Mouse (Mus musculus) hindbrain, embryonic 15.5 days (tissue): ENCODE measurements around the gene Chit1. TPM values are rescaled to one million over a fixed set of nuclear protein-coding genes. Genes with fewer than 3 reads are reported as not detected.

Experiments
- ATAC-seq: fragments of 200-750 bp; cut with Nextera tagmentation; 2 replicates; pipeline ENCODE4 v1.8.0; 2017; ENCODE audit warnings: low read depth, moderate number of reproducible peaks, moderate TSS enrichment; ENCODE audit not compliant: low FRiP score
- H3K27ac ChIP-seq: fragments of 300-500 bp; sonication (generic); replicated peaks from 2 replicates; pipeline ENCODE4 v1.5.1; 2015; ENCODE audit warnings: mild to moderate bottlenecking, inconsistent platforms
- H3K27me3 ChIP-seq: fragments of 300-500 bp; sonication (generic); 2 replicates; pipeline ENCODE4 v1.6.1; 2015; ENCODE audit warnings: control low read depth, inconsistent platforms
- H3K36me3 ChIP-seq: fragments of 300-500 bp; sonication (generic); 2 replicates; pipeline ENCODE4 v1.6.1; 2015; ENCODE audit warnings: control low read depth, inconsistent platforms
- H3K4me1 ChIP-seq: fragments of 300-500 bp; sonication (generic); replicated peaks from 2 replicates; pipeline ENCODE4 v1.6.1; 2015; ENCODE audit warnings: control low read depth, inconsistent platforms
- H3K4me2 ChIP-seq: fragments of 300-500 bp; sonication (generic); 2 replicates; pipeline ENCODE4 v1.6.1; 2015; ENCODE audit warnings: moderate library complexity, mild to moderate bottlenecking, inconsistent platforms
- H3K4me3 ChIP-seq: fragments of 300-500 bp; sonication (generic); 2 replicates; pipeline ENCODE4 v1.5.1; 2015; ENCODE audit warnings: mild to moderate bottlenecking, inconsistent platforms
- H3K9ac ChIP-seq: fragments of 300-500 bp; sonication (generic); 2 replicates; pipeline ENCODE4 v1.6.1; 2015; ENCODE audit warnings: inconsistent platforms
- H3K9me3 ChIP-seq: fragments of 300-500 bp; sonication (generic); 2 replicates; pipeline ENCODE4 v1.6.1; 2016; ENCODE audit warnings: control low read depth, inconsistent platforms
- WGBS: fragments of 180-500 bp; shearing (Covaris S2); methylation state at CpG from one replicate; pipeline ENCODE4 v1.1.7; 2015; 5-methylcytosine and 5-hydroxymethylcytosine counted together
- polyA plus RNA-seq: library from polyadenylated mRNA; unstranded; fragments of >200 nt; fragmentation: Nextera tagmentation; extraction: Ambion mirVana; gene quantifications from 2 replicates; pipeline ENCODE4 v1.2.1, GENCODE M21; 2015

The Chit1 gene
- polyA plus RNA-seq, 1 experiment from 2014 or later: 0.38 TPM

GRCm38 (mm10) chr1:134095033-134095612, 15.9 kb upstream of the Chit1 start:
- Histone ChIP-seq H3K9me3 (no peaks in the 10 kb centered on the region), H3K4me2 (no peak overlapping the region), H3K36me3 (no peaks in the 10 kb centered on the region), H3K27me3 (no peaks in the 10 kb centered on the region), H3K4me3 (no peak overlapping the region), H3K4me1 (peaks cover 59% of the 10 kb centered on the region), H3K27ac (no peak overlapping the region), H3K9ac (no peak overlapping the region)
- 67% methylated on average over 7 of the region's 7 CpGs for WGBS
- ATAC-seq: no peak

GRCm38 (mm10) chr1:134095721-134096120, 15.3 kb upstream of the Chit1 start:
- H3K4me1 ChIP-seq: peaks cover 59% of the 10 kb centered on the region
- H3K4me2 ChIP-seq: no peak overlapping the region
- ATAC-seq: no peak
- H3K27me3 ChIP-seq: no peaks in the 10 kb centered on the region
- no peak overlapping the region for H3K4me3 ChIP-seq
- H3K9me3 ChIP-seq: no peaks in the 10 kb centered on the region
- no peaks in the 10 kb centered on the region for H3K36me3 ChIP-seq
- no peak overlapping the region for H3K9ac ChIP-seq
- WGBS: 73% methylated on average over 4 of the region's 4 CpGs
- peak overlapping the region; percentile 68 for H3K27ac ChIP-seq

GRCm38 (mm10) chr1:134096264-134096934, 14.6 kb upstream of the Chit1 start:
- ATAC-seq: peak; percentile 46
- Histone ChIP-seq H3K9me3 (no peaks in the 10 kb centered on the region), H3K36me3 (no peaks in the 10 kb centered on the region), H3K4me1 (peaks cover 59% of the 10 kb centered on the region), H3K27me3 (no peaks in the 10 kb centered on the region), H3K27ac (peak overlapping the region; percentile 68), H3K4me2 (0 out of 2 replicates have a peak overlapping the region, but pooled peaks have one; percentile 5), H3K4me3 (no peak overlapping the region), H3K9ac (no peak overlapping the region)
- WGBS: 18% methylated on average over 14 of the region's 14 CpGs

- Histone ChIP-seq H3K27me3 (no peaks in the 10 kb centered on the region), H3K36me3 (no peaks in the 10 kb centered on the region), H3K4me2 (no peak overlapping the region), H3K27ac (peak overlapping the region; percentile 68), H3K9me3 (no peaks in the 10 kb centered on the region), H3K9ac (no peak overlapping the region), H3K4me1 (peaks cover 59% of the 10 kb centered on the region), H3K4me3 (no peak overlapping the region)
- WGBS: 86% methylated on average over 7 of the region's 7 CpGs
- no peak for ATAC-seq
Measured at GRCm38 (mm10) chr1:134097080-134097855, 13.8 kb upstream of the Chit1 start.

GRCm38 (mm10) chr1:134097956-134098725, 12.9 kb upstream of the Chit1 start:
- Histone ChIP-seq H3K36me3 (no peaks in the 10 kb centered on the region), H3K27me3 (no peaks in the 10 kb centered on the region), H3K27ac (peak overlapping the region; percentile 56; the same call in 1 of the 2 replicates), H3K4me1 (peaks cover 50% of the 10 kb centered on the region), H3K4me2 (peak overlapping the region; percentile 72; the same call in 1 of the 2 replicates), H3K4me3 (no peak overlapping the region), H3K9ac (no peak overlapping the region), H3K9me3 (no peaks in the 10 kb centered on the region)
- ATAC-seq: no peak
- WGBS: 61% methylated on average over 13 of the region's 13 CpGs

GRCm38 (mm10) chr1:134098726-134099515, 12.1 kb upstream of the Chit1 start:
- Histone ChIP-seq H3K27me3 (no peaks in the 10 kb centered on the region), H3K9ac (peak overlapping the region; percentile 33; the same call in 1 of the 2 replicates), H3K36me3 (no peaks in the 10 kb centered on the region), H3K27ac (peak overlapping the region; percentile 65), H3K4me2 (peak overlapping the region; percentile 72), H3K4me3 (peak overlapping the region; percentile 36), H3K4me1 (peaks cover 43% of the 10 kb centered on the region), H3K9me3 (no peaks in the 10 kb centered on the region)
- WGBS: 13% methylated on average over 17 of the region's 17 CpGs
- ATAC-seq: peak; percentile 65

GRCm38 (mm10) chr1:134099516-134100235, 11.4 kb upstream of the Chit1 start:
- peaks cover 41% of the 10 kb centered on the region for H3K4me1 ChIP-seq
- H3K36me3 ChIP-seq: no peaks in the 10 kb centered on the region
- peak overlapping the region; percentile 72 for H3K4me2 ChIP-seq
- peak overlapping the region; percentile 65 for H3K27ac ChIP-seq
- no peaks in the 10 kb centered on the region for H3K27me3 ChIP-seq
- peak; percentile 9; the same call in 1 of the 2 replicates for ATAC-seq
- H3K9ac ChIP-seq: peak overlapping the region; percentile 33; the same call in 1 of the 2 replicates
- peak overlapping the region; percentile 36 for H3K4me3 ChIP-seq
- H3K9me3 ChIP-seq: no peaks in the 10 kb centered on the region
- 28% methylated on average over 12 of the region's 12 CpGs for WGBS

- Histone ChIP-seq H3K27ac (no peak overlapping the region), H3K9ac (no peak overlapping the region), H3K4me2 (no peak overlapping the region), H3K36me3 (no peaks in the 10 kb centered on the region), H3K4me1 (peaks cover 39% of the 10 kb centered on the region), H3K27me3 (no peaks in the 10 kb centered on the region), H3K4me3 (no peak overlapping the region), H3K9me3 (no peaks in the 10 kb centered on the region)
- ATAC-seq: no peak
- WGBS: 88% methylated on average over 5 of the region's 5 CpGs
Measured at GRCm38 (mm10) chr1:134100401-134100800, 10.6 kb upstream of the Chit1 start.

GRCm38 (mm10) chr1:134100928-134101327, 10.1 kb upstream of the Chit1 start:
- no peaks in the 10 kb centered on the region for H3K27me3 ChIP-seq
- no peak overlapping the region for H3K4me3 ChIP-seq
- 82% methylated on average over 4 of the region's 4 CpGs for WGBS
- ATAC-seq: no peak
- no peak overlapping the region for H3K4me2 ChIP-seq
- H3K4me1 ChIP-seq: peaks cover 33% of the 10 kb centered on the region
- no peak overlapping the region for H3K9ac ChIP-seq
- no peaks in the 10 kb centered on the region for H3K36me3 ChIP-seq
- H3K9me3 ChIP-seq: no peaks in the 10 kb centered on the region
- H3K27ac ChIP-seq: no peak overlapping the region

- H3K27ac ChIP-seq: no peak overlapping the region
- 82% methylated on average over 3 of the region's 3 CpGs for WGBS
- no peak for ATAC-seq
- peaks cover 28% of the 10 kb centered on the region for H3K4me1 ChIP-seq
- no peak overlapping the region for H3K9ac ChIP-seq
- H3K27me3 ChIP-seq: no peaks in the 10 kb centered on the region
- no peaks in the 10 kb centered on the region for H3K36me3 ChIP-seq
- no peak overlapping the region for H3K4me3 ChIP-seq
- H3K4me2 ChIP-seq: no peak overlapping the region
- no peaks in the 10 kb centered on the region for H3K9me3 ChIP-seq
Measured at GRCm38 (mm10) chr1:134101593-134101992, 9.4 kb upstream of the Chit1 start.
